Mouse (Mus musculus): Measurements from ENCODE around the gene Rpusd4.

- TF ChIP-seq HCFC1 (IDR thresholded peaks at IDR 0.05; ENCODE audit: borderline replicate concordance, insufficient read depth, low read length): no peak
- TF ChIP-seq ZNF384 (IDR thresholded peaks at IDR 0.05; ENCODE audit: low read depth, low read length): no peak
- TF ChIP-seq CHD2 (IDR thresholded peaks at IDR 0.05; ENCODE audit: low read depth, low read length): no peak
- no peak for TF ChIP-seq ZC3H11A (IDR thresholded peaks at IDR 0.05; ENCODE audit: borderline replicate concordance, low read depth, low read length)
These were observed 39.8 kb downstream of the Rpusd4 start for GRCm38 (mm10) chr9:35307461-35307860.
